8 mouse cellular contexts compared by ENCODE assay signal in the genomic region with DNA sequence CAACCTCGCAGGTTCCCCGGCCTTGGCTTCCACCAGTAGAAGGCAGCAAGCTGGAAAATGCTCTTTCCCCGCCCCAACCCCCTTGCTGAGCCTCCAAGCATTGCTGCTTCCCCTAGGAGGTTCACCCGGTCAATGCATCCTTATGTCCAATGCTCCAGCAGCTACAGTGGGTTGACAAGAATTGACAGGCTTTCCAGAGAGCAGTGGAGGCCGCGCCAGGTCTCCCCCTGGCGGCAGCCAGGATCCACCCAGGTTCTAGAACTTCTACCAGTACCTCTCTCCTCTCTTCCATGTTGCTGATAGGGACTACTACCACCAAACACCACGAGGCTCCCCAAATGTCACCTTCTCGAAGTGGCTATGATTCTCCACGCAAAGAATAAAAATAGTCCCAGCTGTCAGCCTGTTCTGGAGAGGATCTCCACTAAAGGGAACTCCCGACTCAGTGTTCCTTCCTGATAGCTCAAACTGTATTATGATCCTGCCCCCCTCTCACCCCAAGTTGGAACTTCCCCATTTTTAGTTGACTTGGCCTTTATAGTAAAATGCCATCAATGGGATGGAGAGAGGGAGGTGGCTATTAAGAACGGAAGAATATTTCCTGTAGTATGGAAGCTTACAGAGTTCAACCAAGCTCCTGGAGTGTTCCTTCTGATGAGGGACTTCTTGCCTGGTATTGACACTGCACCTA. TPM values are rescaled to one million over a fixed set of nuclear protein-coding genes. Genes with fewer than 3 reads are reported as not detected.
DNase-seq lines count a peak whose midpoint lies in the region; ATAC-seq lines count a peak whose summit lies in the region.

No protein-coding gene starts in this region.

- peak; percentile 12 for DNase-seq in adrenal gland, adult 2 months
- DNase-seq in adrenal gland, postnatal 4 days (ENCODE audit: low spot score in 2 of 2): no peak
- peak; percentile 9 for DNase-seq in layer of hippocampus, adult 11-12 months (ENCODE audit: low spot score)
- no peak for DNase-seq in layer of hippocampus, postnatal 36 days
- DNase-seq in NIH3T3 (ENCODE audit: low read depth): peak; percentile 70
- DNase-seq in retina, postnatal 1 day: peak; percentile 77

- ATAC-seq in hematopoietic stem cell, adult 5-6 weeks (replicated peaks in 1 of 2; ENCODE audit: insufficient read depth in 1 of 2, low FRiP score in 2 of 2, low TSS enrichment in 1 of 2, low read depth in 1 of 2, poor library complexity in 2 of 2, severe bottlenecking in 2 of 2): peak; percentile 40 to 57; a peak in 3 of 4 replicates
- no peak for ATAC-seq in activated CD4-positive, CD25-positive, alpha-beta regulatory T cell, adult 4 months

RNA-seq across cellular contexts. Expression of a gene that starts 30.8 kb away (rescaled TPM):
- total RNA-seq in adrenal gland, adult 2 months (2021): 10 to 100 TPM; 37.0 to 48.0 TPM
- polyA plus RNA-seq in adrenal gland, adult 2 months (2012; rRNA removed): 21.5 and 23.2 TPM in 2 replicates
- total RNA-seq in adrenal gland, postnatal 4 days (2021): 10 to 100 TPM; 46.8 to 47.8 TPM
- 10 to 100 TPM; 48.0 to 53.6 TPM for total RNA-seq in layer of hippocampus, postnatal 36 days (2021)
- total RNA-seq in hematopoietic stem cell, adult 5-6 weeks (2017): 41.6 and 52.0 TPM in 2 replicates
- 10 to 100 TPM; 18.9 to 23.5 TPM for polyA plus RNA-seq in activated CD4-positive, CD25-positive, alpha-beta regulatory T cell, adult 4 months (2017; shearing (Covaris generic))

Comparison
In these comparisons a context has a peak if more than half of its experiments do, and no peak if none do; other contexts are left out.
1. DNase-seq: peak in adrenal gland, adult 2 months (single experiment), layer of hippocampus, adult 11-12 months (single experiment), NIH3T3 (single experiment) and retina, postnatal 1 day (single experiment); none in adrenal gland, postnatal 4 days (0 of 2) and layer of hippocampus, postnatal 36 days (0 of 2).